Mouse (Mus musculus) v-Abl transformed pro-B cells (cell line): Measurements from ENCODE around the gene Pak6.

Source experiments
- in situ Hi-C, 2 experiments: fragments of 400-800 bp; cut with MboI; formaldehyde crosslinking; loops; one replicate each; pipeline ENCODE4 v1.15.1; 2025; ENCODE audit not compliant: unreplicated experiment in 2 of 2

Pak6 gene

GRCm38 (mm10) chr2:118723693-118724486 is 60.8 kb downstream of the Pak6 start:
- in situ Hi-C loops, result loop anchor here in 1 of 2 experiments (10.0 kb wide), 1 partner anchor 239 kb away; no protein-coding TSS in a partner anchor

GRCm38 (mm10) chr2:118725511-118725910 is 62.4 kb downstream of the Pak6 start:
- in situ Hi-C loops, result loop anchor here (10.0 to 25.0 kb wide), 2 partner anchors 241 to 1588 kb away; no protein-coding TSS in a partner anchor

GRCm38 (mm10) chr2:118726873-118727272 is 63.8 kb downstream of the Pak6 start:
- in situ Hi-C loops, result loop anchor here (10.0 to 25.0 kb wide), 2 partner anchors 242 to 1590 kb away; no protein-coding TSS in a partner anchor

- in situ Hi-C loops, result loop anchor here (10.0 to 25.0 kb wide), 2 partner anchors 243 to 1591 kb away; no protein-coding TSS in a partner anchor
Observed at GRCm38 (mm10) chr2:118727911-118728310, 64.8 kb downstream of the Pak6 start.

- in situ Hi-C loops, result loop anchor here (10.0 to 25.0 kb wide), 2 partner anchors 244 to 1591 kb away; no protein-coding TSS in a partner anchor
Observed at GRCm38 (mm10) chr2:118728337-118728736, 65.2 kb downstream of the Pak6 start, which contains the start of gene Plcb2. Plcb2 (minus strand) TSS chr2:118728438.

- in situ Hi-C loops, result loop anchor here (10.0 to 25.0 kb wide), 2 partner anchors 244 to 1592 kb away; no protein-coding TSS in a partner anchor
Observed at GRCm38 (mm10) chr2:118729194-118729593, 66.1 kb downstream of the Pak6 start.

GRCm38 (mm10) chr2:118729816-118730621 is 66.9 kb downstream of the Pak6 start:
- in situ Hi-C loops, result loop anchor here (10.0 to 25.0 kb wide), 2 partner anchors 245 to 1593 kb away; no protein-coding TSS in a partner anchor

GRCm38 (mm10) chr2:118730622-118730915 is 67.5 kb downstream of the Pak6 start:
- in situ Hi-C loops, result loop anchor here in 1 of 2 experiments (25.0 kb wide), 1 partner anchor 1593 kb away; no protein-coding TSS in a partner anchor

- in situ Hi-C loops, result loop anchor here in 1 of 2 experiments (25.0 kb wide), 1 partner anchor 1595 kb away; no protein-coding TSS in a partner anchor
Observed at GRCm38 (mm10) chr2:118731981-118732380, 68.9 kb downstream of the Pak6 start.

- in situ Hi-C loops, result loop anchor here in 1 of 2 experiments (25.0 kb wide), 1 partner anchor 1596 kb away; no protein-coding TSS in a partner anchor
Observed at GRCm38 (mm10) chr2:118733341-118733740, 70.2 kb downstream of the Pak6 start.

- in situ Hi-C loops, result loop anchor here (10.0 to 25.0 kb wide), 2 partner anchors 476 to 1603 kb away; no protein-coding TSS in a partner anchor
Observed at GRCm38 (mm10) chr2:118740341-118740740, 77.2 kb downstream of the Pak6 start.

GRCm38 (mm10) chr2:118741183-118741582 is 78.1 kb downstream of the Pak6 start:
- in situ Hi-C loops, result loop anchor here (10.0 to 25.0 kb wide), 2 partner anchors 476 to 1604 kb away; no protein-coding TSS in a partner anchor

- in situ Hi-C loops, result loop anchor here (10.0 to 25.0 kb wide), 2 partner anchors 479 to 1606 kb away; no protein-coding TSS in a partner anchor
Observed at GRCm38 (mm10) chr2:118743261-118743943, 80.3 kb downstream of the Pak6 start.

GRCm38 (mm10) chr2:118744621-118745020 is 81.5 kb downstream of the Pak6 start:
- in situ Hi-C loops, result loop anchor here (5.0 to 25.0 kb wide), 5 partner anchors 42 to 1607 kb away; partner anchors contain the start of gene Ankrd63 (in 1 of the 2)

- in situ Hi-C loops, result loop anchor here (5.0 to 25.0 kb wide), 5 partner anchors 43 to 1608 kb away; partner anchors contain the start of gene Ankrd63 (in 1 of the 2)
Observed at GRCm38 (mm10) chr2:118745232-118745884, 82.3 kb downstream of the Pak6 start, which contains the start of gene Inafm2. Inafm2 (plus strand) TSS chr2:118745758.

- in situ Hi-C loops, result loop anchor here (5.0 to 25.0 kb wide), 5 partner anchors 44 to 1609 kb away; partner anchors contain the start of gene Ankrd63 (in 1 of the 2)
Observed at GRCm38 (mm10) chr2:118745915-118746901, 83.1 kb downstream of the Pak6 start.

GRCm38 (mm10) chr2:118747301-118747960 is 84.3 kb downstream of the Pak6 start:
- in situ Hi-C loops, result loop anchor here (5.0 to 25.0 kb wide), 5 partner anchors 45 to 1610 kb away; partner anchors contain the start of gene Ankrd63 (in 1 of the 2)
